Mouse (Mus musculus): ENCODE measurements around the gene Nkain4.

Nkain4 gene

DNA sequence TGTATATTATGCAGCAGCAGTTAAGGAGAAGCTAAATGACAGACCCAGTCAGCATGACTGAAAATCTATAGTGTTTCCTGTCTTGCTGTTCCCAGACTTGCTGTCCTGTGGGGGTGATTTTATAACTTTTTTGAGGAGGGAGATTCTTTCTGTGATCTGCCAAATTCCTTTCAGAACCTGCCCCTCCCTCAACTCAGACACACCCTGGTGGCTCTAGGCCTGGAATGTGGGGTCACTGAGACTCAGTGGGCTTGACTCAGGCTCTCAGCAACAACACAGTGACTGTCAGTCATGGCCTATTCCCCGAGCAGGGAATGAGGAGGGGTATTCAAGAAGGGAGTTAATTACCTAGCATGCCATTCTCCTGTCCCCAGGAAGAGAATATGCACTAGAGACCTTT, 4.6 kb downstream of the Nkain4 start:
- DNase-seq (ENCODE audit: low spot score): no peak

DNA sequence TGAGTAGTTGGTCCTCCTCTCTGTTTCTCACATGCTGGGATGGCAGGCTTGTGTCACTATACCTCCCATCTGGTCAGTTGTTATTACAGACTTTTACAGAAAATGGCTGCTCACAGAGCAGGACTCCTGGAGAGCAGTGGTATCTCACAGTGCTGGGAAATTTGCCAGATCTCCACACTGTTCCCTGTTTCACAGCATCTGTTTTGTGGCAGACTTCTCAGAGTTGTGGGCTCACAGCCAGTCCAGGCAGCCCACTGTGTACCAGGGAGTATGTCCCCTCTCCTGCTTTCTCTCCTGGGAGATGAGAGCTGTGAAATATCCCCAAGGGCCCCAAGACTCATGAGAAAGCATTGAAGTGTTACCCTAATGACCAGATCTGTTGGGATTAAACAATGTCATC, 12.6 kb downstream of the Nkain4 start:
- DNase-seq (ENCODE audit: low spot score): no peak

GRCm38 (mm10) chr2:180940187-180940586, 14.3 kb downstream of the Nkain4 start:
- no peak for DNase-seq (ENCODE audit: low spot score)

- DNase-seq (ENCODE audit: low spot score): no peak
Measured at GRCm38 (mm10) chr2:180932418-180932817, 22.1 kb downstream of the Nkain4 start.

DNA sequence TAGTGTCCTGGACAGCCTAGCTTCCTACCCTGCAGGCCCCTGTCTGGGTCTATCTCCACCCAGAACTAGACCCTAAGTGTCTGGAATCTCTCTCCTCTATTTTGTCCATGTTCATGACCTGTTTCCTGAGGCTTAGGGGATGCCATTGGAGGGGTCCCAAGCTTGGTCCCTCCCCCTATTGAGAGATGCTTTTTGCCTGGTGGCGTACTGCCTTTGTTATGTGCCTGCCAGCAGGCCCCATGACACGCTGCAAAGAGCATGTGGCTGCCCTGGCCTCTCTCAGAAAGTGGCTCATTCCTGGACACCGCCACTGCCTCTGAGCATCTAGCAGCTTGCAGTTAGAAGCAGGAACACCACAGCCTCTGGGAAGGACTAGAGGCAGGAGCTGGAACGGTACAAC, 25.8 kb downstream of the Nkain4 start, which contains the start of gene Birc7:
TSS of gene Birc7 (plus strand) at position 301 of the 400 bp plus-strand sequence.
- no peak for DNase-seq (ENCODE audit: low spot score)

DNA sequence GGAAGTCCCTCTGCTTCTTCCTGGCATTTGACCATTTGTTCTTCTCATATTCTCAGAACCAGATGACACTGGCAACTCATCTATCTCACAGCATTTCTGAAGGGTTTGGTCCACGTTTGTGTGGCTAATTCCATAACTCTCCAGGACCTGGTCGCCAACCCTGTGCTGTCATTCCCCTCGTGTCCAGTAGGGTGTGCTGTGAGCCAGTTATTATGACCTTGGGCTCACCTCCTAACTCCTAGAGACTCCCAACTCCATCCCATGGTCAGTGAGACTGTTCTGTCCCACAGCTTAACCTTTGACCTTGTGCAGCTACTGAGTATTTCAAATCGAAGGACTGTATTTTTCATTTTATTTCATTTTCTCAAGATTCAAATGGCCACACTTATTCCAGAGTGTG, 29.3 kb downstream of the Nkain4 start:
- DNase-seq (ENCODE audit: low spot score): peak; percentile 60

GRCm38 (mm10) chr2:180922739-180923138, 31.8 kb downstream of the Nkain4 start:
- DNase-seq (ENCODE audit: low spot score): no peak

DNA sequence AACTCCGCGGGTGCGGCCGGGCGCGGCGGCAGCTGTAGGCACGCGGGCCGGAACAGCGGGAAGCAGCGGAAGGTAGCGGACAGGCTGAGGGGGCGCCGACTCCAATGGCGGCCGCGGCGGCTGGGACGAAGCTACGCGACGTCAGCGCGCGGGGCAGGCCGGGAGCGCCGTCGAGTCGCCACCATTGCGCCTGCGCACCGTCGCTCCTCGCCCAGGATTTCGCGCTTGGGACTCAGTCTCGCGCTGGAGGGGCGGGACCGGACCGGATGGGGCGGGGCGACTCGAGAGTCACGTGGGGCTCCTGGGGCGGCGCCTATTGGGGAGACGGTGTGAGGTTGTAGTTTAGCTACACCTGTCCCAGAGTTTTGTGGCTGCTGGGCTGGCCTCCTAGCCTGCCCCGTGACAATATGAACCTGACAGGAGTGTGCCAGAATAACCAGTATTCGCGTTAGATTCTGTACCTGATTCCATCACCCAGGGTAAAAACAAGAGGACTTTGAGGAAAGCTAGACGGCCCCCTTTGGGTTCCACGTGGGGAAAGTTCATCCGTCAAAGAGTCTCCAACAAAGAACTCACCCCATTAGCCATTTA, 33.6 kb downstream of the Nkain4 start, which contains the start of gene Ythdf1:
TSS of gene Ythdf1 (minus strand) at position 140 of the 591 bp plus-strand sequence.
- DNase-seq (ENCODE audit: low spot score): peak; percentile 87

DNA sequence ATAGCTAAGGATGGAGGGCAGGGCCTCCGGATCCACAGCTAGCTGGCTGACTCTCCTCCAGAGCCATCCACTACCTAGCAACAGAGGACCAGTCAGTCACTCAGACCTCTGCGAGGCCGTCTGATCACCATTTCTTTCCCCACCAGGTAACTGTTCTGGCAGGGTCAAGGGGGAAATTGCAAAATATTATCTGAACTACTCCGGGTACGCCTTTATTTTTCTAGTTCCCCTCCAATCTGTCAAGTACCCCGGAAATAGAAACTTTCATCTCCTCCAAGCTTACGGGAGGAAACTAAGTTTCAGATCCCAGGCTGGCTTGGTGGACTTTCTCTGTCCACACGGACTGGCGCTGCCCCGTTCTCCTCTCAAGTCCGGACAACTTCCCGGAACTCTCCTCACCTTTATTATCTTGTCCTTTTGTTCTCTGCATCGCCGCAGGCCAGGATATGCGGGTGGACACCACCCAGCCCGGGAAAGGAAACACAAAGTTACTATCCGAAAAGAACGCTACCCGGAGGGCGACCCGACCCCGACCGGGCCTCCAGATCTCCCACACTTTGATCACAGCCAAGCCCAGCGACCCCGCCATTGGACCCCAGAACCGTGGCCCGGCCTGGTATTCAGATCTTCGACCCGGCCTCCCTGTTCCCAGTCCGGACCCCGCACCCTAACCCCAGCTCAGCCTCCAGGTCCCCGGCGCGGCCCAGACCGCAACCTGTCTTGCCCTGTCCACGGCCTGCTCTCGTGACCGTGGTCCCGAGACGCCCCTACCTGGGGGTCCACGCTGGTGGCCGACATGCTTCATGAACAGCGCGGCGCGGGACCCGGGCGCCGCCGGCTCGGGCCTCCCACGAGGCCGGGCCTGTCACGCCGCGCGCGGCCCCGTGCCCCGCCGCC, 34.3 kb downstream of the Nkain4 start:
- no peak for DNase-seq (ENCODE audit: low spot score)

GRCm38 (mm10) chr2:180915886-180916433, 38.5 kb downstream of the Nkain4 start:
- no peak for DNase-seq (ENCODE audit: low spot score)

- DNase-seq (ENCODE audit: low spot score): no peak
Measured at GRCm38 (mm10) chr2:180910928-180911327, 43.6 kb downstream of the Nkain4 start.

DNA sequence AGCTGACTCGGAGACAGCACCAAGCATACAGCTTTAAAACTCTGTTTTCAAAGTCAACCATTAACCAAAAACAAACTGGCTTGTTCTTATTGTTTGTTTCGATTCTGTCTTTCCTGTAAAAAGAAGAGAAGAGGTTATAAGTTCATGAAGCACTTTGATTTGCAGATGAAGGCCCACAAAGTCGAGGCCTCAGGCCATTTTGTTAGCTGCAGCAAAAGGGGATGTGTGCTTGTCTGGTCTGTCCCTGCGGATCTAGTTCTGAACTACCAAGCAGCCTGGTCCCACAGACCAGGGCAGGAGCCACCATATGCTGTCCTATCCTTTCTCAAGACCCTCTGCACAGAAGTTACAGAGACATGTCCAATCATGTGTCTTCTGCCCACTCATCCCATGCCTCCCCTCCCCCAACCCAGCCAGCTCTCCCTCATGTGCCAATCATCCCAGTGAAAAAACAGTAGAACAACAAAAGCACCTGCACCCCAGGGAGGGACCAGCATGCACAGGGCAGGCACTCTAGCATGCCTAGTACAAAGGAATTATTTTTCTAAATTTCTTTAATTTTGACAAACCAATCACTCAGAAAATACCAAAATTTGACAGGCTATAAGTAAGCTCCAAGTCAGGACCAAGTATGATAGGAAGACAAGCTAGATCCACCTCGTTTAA, 48.8 kb downstream of the Nkain4 start:
- no peak for DNase-seq (ENCODE audit: low spot score)

- DNase-seq (ENCODE audit: low spot score): no peak
Measured at GRCm38 (mm10) chr2:180904435-180905208, 49.9 kb downstream of the Nkain4 start.

DNA sequence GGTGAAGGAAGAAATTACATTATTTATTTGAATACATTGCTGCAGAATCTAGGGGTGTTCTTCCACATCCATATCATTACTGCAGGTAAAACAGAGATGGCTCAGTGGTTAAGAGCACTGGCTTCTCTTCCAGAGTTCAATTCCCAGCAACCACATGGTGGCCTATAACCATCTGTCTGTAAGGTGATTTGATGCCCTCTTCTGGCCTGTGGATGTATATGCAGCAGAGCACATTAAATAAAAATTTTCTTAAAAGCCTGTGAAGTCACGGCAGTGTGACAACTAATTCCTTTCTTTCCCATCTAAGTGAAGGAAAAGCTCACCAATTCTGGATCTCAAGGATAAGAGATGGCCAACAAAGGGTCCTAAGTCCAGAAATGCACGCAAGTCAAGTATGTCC, 52.4 kb downstream of the Nkain4 start:
- peak; percentile 27 for DNase-seq (ENCODE audit: low spot score)

- no peak for DNase-seq (ENCODE audit: low spot score)
Measured at GRCm38 (mm10) chr2:180897857-180898256, 56.6 kb downstream of the Nkain4 start.

DNA sequence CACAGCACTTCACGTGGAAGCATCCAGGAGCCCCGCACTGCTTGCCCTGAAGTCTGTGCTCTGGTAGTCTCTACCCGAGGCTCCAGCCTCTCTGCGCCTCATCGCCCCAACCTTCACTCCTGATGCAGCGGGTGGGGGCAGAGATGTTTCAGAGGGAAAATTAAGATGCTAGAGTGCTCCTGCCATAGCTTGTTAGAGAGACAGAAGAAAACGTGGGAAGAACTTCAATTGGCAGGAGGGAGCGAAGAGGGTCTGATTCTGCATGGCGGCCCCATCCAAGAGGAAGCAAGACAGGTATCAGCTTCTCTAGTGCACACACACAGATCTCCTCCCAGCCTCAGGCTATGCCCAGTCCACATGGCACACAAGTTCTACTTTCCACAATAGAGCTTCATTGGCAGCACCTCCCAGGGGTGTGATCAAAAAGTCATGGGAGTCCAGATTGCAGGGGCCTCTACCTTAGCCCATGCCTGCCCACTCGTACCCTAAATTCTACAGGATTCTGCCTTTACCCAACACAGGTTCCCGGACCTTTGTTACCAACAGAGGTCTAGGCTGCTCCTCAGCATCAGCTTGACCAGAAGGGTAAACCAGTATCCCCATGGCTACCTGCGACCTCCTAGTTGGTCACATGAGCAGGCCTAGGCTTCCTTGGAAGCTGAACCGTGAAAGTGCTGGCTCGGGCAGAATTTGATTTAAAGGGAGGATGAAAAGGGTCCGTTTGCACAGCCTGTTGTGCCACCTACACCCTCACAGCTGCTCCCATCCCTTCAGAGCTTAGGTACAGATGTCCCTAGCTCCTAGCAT, 57.5 kb downstream of the Nkain4 start:
- peak; percentile 26 for DNase-seq (ENCODE audit: low spot score)

DNA sequence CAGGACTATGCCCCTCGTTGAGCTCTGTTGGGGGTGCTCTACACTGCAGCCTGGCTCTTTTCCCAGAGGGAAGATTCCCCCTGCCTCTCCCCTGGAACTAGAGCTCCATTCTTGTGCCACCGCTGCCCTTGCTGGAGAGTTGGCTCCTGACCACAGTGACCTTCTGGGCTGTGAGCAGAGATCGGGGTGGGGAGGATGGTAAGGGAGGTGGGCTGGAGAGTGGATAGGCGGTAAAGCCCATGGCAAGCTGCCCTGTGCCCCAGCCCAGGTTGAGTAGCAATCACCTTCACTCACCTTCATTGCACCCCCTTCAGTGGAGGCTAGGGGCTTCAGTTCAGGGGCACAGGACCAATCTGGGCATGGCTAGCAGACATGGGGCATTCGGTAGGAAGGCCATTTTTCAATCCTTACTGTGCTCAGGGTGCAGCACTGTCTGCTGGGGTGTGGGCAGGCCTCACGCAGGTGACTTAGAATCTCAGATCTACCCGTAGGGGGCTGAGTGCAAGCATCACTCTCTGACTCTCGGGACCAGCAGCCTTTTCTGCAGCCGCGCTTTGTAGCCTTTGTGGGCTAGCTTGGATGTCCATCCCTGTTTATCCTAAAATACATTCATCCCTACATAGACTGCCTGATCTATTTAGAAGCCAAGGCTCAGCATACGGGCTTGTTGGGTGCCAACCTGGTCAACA, 58.5 kb downstream of the Nkain4 start:
- DNase-seq (ENCODE audit: low spot score): peak; percentile 29

DNA sequence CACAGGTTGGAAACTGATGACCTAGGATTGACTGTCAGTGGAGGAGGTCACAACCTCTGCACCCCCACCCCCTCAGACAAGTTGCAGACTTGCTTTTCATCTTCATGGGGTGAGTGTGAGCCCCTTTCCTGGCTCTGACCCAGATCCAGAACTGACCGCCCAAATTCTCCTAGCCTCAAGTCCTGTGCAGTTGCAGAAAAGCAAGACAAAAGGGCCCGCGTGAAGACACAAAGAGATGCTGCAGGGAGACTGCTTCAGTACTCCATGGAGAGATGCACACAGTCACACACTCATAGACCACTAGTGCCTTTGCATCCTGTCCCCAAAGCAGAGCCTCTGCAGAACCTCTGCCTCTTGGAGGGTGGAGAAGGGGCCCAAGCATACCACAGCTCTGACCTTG, 59.2 kb downstream of the Nkain4 start:
- DNase-seq (ENCODE audit: low spot score): peak; percentile 27

DNA sequence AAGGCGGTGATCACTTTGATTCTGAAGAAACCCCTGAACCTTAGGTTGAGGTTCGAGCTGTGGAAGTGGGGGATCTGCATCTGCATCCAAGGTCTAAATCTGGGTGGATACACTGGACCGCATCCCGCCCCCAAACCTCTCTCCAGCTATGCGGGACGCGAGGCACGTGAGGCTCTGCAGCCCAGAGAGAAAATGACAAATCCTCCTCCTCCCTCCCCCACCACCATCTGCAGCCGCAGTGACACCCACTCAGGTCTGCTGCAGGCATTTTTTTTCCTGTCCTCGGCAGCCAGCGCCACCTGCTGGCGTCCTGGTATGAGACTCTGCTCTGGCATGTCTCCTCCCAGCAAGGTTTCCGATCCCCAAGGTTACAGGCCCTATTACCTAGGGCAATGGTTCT, 59.8 kb downstream of the Nkain4 start:
- DNase-seq (ENCODE audit: low spot score): peak; percentile 86

- peak; percentile 26 for DNase-seq (ENCODE audit: low spot score)
Measured at GRCm38 (mm10) chr2:180894029-180894623, 60.4 kb downstream of the Nkain4 start.

All from left cerebral cortex, adult 11 months (tissue).